Mouse (Mus musculus): Measurements from ENCODE around the gene Sptan1.
"Not testable (repeated sequence)": the region's sequence is repeated elsewhere in the genome, so short reads cannot be mapped to it uniquely, and the experiment has no call there.

Gene Sptan1

DNA sequence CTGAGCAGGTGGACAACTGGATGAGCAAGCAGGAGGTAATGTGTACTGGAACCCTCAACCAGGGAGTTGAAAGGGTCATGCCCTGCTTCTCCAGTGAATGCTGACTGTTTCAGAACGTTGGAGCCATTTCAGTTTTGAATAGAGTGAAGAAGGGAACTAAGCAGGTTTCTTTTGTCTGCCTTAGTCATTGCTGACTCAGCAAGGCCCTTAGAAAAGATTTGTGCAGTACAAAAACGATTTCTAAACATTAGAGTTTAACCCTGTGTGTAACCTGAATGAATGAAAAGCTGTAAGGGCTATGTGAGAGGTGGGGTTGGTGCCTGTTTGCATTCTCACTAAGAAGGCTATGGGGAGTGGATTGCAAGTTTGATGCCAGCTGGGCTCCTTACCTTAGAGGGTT is 26.6 kb downstream of the Sptan1 start:
- no peak for DNase-seq (ENCODE audit: inconsistent age in 2 of 2, low spot score in 1 of 2)

DNA sequence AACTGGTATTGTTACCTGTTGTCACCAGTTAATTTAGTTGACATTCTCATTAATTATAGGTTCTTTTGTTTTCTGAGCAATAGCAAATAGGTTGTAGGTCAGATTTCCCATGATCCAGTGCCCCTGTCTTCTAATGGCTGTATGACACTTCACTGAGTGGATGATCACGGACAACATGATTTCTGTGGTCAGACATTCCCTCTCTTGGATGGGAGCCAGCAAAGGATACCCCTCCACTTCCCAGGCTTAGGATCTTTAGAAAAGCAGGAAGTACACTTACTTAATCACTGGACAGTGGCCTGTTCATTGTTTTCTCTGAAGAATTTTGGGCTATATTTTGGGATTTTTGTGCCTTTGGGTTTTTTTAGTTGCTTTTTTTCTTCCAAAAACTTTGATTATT is 43.7 kb downstream of the Sptan1 start:
- no peak for DNase-seq (ENCODE audit: inconsistent age in 2 of 2, low spot score in 1 of 2)

DNA sequence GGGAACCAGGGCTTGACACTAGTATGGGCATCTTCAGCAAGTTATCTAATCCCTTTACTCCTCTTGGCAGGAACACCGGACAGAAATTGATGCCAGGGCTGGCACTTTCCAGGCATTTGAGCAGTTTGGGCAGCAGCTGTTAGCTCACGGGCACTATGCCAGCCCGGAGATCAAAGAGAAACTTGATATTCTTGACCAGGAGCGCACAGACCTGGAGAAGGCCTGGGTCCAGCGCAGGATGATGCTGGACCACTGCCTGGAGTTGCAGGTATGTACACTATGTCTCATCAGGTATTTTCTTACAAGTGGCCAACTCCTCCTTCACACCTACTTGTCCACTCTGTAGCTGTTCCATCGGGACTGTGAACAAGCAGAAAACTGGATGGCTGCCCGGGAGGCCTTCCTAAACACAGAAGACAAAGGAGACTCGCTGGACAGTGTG is 45.5 kb downstream of the Sptan1 start:
- peak; percentile 48 to 81 for DNase-seq (ENCODE audit: inconsistent age in 2 of 2, low spot score in 1 of 2)

DNA sequence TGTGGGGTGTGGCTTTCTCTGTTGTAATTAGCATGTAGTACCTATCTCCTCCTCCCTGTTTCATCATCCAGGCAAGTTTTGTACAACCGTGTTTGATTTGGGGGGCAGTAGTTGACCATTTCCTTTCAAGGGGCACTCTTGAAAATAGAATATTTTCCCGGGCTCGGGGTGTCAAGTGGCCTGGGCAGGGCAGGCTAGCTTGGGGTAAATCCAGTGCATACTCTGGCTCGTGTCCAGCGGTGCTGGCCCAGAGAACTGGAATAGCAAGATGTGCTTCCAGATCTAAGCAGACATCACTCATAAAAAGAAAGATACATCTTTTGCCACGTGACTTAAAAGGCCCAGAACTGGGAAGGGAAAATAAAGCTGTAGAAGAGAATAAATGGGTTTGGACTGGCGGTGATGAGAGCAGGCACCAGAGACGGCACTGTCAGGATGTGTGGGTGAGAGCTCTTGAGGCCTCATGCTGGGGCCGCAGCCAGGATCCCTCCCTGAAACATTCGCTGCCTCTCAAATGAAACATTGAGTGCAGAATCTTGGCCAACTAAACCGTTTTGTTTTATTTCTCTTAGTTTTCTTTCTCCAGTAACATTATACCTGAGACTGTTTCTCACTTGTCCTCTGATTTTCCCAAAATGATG is 49.1 kb downstream of the Sptan1 start:
- no peak for DNase-seq (ENCODE audit: inconsistent age in 2 of 2, low spot score in 1 of 2)

DNA sequence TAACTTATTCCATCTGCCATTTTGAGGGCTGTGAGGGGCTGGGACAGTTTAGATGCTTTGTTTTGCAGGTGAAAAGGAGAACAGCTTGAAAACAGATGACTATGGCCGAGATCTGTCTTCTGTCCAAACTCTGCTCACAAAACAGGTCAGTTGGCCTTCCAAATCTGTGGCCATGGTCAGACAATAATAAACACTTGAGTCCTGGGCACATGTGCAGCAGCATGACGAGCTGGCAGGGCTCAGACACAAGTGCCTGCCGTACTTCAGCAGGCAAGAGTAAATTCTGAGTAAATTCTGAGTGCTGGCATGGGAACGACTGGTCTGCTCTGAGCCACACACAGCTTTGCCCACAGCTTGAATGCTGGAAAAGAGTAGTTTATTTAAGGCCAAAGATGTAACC is 60.1 kb downstream of the Sptan1 start:
- DNase-seq (ENCODE audit: inconsistent age in 2 of 2, low spot score in 1 of 2): no peak

DNA sequence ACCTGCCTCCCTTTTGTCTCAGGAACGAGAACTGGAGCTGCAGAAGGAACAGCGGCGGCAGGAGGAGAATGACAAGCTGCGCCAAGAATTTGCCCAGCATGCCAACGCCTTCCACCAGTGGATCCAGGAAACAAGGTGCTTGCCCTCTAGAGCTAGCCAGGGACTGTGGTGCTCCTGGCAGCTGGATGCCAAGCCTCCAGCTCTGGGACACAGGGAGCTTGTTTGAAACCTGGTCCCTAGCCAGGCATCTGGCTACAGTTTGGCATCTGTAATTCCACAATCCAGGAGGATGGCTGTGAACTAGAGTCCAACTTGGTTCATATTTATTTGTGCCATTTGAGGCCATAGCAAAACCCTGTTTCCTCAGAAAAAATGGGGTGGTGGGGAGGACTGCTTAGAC is 61.6 kb downstream of the Sptan1 start:
- DNase-seq (ENCODE audit: inconsistent age in 2 of 2, low spot score in 1 of 2): no peak

DNA sequence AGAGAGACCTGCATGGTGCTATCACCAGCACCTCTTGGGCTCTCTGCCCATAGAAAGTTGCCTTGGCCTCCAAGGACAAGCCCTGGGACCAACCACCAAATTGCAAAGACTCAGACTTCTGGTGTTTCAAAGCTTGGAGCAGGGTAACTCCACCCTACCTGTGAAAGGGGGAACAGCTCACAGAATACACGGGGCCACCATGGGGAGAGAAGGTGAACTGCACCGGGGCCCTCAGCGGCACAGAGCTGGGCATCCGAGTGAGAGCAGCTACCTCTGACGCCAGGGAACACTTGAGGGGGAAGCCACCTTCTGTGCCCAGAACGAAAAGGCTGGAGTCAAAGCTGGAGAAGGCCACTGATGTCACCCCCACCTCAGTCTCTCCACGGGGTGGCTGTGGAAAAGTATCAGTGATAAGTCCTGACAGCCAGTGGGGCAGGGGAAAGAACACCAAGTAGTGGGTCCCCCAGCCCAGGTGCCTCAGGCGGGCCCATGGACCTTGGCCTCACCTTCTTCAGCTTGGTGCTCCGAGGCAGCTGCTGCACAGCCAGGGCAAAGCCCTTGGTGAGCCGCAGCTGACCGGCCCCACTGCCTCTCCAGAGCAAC is 67.0 kb downstream of the Sptan1 start:
- DNase-seq (ENCODE audit: inconsistent age in 2 of 2, low spot score in 1 of 2): no peak

DNA sequence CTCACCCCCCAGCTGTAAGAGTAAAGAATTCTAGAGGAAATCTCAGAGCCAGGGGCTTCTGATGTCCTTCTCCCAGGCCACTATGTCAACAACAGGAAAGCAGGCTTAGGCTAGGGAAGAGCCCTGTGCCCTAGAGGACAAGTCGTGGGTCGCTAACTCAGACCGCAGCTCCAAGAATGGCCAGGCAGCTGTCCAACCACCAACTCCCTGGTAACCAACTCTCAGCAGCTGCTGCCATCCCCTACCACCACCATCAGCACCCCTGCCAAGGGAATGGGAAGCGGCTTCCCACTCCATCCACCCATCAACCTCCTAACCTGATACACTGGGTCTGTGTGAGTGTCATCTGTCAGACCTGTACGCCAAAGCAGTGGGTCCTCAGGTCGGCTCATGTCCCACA is 67.6 kb downstream of the Sptan1 start:
- no peak for DNase-seq (ENCODE audit: inconsistent age in 2 of 2, low spot score in 1 of 2)

DNA sequence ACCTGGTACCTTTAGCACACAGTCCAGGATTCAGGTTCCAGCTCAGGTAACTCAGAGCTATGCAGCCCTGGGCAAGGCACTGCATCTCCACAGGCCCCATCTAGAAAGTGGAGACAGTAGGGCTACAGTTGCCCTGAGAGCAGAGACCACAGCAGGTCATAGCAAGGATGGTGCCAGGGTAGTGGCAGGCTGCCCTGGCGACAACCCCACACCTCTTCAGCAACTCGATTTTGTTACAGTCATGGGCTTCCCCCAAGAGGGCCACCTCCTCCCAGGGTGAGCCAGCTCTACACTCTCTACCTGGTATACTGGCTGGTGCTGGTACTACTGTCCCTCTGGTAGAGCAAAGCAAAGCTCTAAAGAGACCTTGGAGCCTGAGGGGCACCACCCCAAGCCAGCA is 72.4 kb downstream of the Sptan1 start:
- DNase-seq (ENCODE audit: inconsistent age in 2 of 2, low spot score in 1 of 2): no peak

DNA sequence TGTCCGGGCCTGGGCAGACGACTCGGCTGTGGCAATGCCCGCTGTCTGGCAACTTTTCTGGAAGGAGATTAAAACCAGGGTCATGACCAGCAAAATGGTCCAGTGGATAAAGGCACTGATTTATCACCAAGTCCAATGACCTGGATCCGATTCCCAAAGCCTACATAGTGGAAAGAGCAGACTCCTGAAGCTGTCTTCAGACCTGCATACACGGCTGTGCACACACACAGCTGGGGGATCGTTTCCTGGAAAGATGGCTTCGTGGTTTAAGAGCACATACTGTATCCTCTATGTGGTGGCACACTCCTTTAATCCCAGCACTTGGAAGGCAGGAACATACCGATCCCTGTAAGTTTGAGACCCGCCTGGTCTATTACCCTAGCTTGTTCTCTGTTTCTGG is 73.0 kb downstream of the Sptan1 start:
- no peak for DNase-seq (ENCODE audit: inconsistent age in 2 of 2, low spot score in 1 of 2)

DNA sequence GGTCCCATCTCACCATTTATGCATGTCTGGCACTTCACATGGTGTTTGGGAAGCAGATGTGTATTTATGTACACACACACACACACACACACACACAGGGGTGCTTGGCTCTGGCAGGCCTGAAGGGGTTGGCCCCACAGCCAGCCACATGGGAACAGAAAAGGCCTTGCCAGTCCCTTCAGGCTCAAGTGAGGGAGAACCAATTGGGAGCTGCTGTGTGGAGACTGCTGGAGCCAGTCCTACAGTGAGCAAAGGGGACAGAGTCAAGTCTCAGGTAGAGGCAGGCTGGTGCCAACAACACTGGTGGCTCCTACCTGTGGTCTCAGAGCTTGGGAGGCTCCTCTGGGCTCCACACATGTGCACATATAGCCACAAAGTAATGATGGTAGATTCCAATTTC is 74.3 kb downstream of the Sptan1 start:
- no peak for DNase-seq (ENCODE audit: inconsistent age in 2 of 2, low spot score in 1 of 2)

DNA sequence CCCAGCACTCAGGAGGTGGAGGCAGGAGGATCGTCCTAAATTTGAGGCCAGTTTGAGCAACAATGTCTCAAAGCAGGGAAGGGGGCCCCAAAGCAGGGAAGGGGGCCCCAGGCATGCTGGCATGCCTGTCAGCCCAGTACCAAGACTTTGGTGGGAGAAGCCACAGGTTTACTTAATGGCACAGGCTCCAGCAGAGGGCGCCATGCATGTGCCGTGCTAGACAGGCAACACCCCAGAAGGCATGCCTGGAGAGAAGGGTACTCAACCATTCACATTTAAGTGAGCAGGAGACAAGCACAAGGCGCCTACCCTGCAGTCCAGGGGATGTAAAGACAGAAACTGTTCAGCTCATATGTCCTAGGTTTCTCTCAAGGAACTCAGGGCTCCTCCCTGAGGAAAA is 77.1 kb downstream of the Sptan1 start:
- peak; percentile 79 to 92 for DNase-seq (ENCODE audit: inconsistent age in 2 of 2, low spot score in 1 of 2)

DNA sequence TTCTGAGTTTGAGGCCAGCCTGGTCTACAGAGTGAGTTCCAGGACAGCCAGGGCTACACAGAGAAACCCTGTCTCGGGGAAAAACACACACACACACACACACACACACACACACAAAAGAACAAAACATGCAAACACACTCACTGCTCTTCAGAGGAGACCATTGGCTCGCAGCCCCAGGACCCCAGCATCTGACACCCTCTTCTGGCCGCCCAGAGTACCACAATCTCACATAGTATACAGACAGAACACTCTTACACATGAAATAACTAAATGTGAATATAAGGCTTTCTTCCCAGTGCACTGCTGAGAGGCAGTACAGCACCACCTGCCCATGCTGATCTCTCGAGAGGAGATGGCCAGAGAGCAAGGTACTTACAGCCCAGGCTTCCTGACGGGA is 79.2 kb downstream of the Sptan1 start:
- DNase-seq (ENCODE audit: inconsistent age in 2 of 2, low spot score in 1 of 2): no peak

DNA sequence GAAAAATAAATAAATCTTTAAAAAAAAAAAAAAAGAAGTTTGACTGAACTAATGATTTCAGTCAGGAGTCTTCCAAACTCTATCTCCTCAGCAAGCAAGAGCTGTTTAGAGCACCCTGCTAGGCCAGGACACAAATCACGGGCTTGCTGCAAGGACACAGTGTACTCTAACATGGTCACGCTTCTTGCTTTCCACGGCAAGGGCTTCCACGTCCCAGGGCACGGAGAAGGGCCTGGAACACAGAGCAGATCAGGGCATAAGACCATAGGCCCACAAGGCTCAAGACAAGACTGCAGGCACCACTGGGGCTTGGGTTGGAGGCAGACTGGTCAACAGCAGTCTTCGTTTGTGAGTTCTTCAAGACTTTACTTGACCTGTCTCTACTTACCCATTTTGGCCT is 81.8 kb downstream of the Sptan1 start:
- no peak for DNase-seq (ENCODE audit: inconsistent age in 2 of 2, low spot score in 1 of 2)

DNA sequence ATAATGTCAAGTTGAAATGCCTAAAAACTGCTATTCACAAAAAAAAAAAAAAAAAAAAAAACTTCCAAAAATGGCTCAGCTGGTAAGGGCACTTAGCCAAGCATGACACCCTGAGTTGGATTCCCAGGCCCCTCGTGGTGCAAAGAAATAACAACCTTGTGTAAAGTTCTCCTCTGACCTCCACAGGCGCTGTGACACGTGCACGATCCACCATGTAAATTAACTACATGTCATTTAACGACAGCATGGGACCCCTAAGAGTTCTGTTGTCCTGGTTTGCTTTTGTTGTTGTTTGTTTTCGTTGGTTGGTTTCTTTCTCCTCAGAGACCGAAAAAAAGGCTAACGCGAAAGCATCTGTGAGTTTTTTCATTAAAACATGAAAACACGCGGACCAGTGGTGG is 82.7 kb downstream of the Sptan1 start:
- no peak for DNase-seq (ENCODE audit: inconsistent age in 2 of 2, low spot score in 1 of 2)

DNA sequence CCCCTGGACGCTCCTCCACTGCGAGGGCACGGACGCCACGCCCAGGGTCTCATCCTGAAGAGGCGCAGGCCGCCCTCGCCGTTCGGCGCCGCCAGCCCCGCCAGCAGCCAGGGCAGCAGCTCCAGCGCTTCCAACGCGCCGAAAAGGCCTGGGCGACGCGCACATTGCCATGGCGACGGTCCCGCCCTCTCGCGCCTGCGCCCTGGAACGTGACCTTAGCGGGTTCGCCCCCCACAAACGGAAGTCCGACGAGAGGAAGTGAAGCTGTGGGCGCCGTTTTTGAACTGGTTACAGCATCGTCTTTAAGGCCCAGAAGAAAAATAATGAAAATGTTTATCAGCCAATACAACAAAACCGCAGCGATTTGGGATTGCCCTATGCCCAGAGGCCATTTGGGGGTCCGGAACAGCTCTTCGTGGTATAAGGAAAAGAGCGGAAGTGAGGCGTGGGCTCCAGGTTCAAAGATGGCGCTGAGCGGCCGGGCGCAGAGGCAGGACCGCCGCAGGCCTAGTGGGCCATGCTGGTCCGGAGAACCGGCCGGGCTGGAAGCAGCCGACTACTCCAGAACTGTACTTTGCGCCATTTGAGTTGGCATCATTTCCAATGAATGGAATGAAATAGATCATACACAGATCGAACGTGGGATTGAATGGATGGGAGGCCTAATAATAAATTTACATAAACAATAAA is 83.5 kb downstream of the Sptan1 start, which contains the start of gene Wdr34:
Wdr34 (minus strand) TSS at position 183 of the 690 bp plus-strand sequence.
- peak; percentile 98 to 99 for DNase-seq (ENCODE audit: inconsistent age in 2 of 2, low spot score in 1 of 2)

DNA sequence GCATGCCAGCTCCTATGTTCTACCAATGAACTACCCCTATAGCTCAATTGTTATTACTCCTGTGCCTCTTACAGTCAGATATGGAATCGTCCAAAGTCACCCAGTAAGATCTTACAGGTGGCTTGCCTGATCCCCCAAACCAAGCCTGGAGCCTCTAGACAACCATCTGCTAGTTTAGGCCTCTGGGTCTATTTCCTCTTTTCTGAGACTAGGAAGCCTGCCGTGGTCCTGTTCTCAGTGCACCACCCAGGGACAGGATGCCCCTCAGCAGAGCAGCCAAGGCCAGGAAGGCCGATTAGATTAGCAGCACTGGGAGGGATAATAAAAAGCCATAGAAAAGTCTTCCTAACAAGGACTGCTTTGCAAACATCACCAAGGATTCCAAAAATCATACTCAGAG is 84.5 kb downstream of the Sptan1 start:
- no peak for DNase-seq (ENCODE audit: inconsistent age in 2 of 2, low spot score in 1 of 2)

DNA sequence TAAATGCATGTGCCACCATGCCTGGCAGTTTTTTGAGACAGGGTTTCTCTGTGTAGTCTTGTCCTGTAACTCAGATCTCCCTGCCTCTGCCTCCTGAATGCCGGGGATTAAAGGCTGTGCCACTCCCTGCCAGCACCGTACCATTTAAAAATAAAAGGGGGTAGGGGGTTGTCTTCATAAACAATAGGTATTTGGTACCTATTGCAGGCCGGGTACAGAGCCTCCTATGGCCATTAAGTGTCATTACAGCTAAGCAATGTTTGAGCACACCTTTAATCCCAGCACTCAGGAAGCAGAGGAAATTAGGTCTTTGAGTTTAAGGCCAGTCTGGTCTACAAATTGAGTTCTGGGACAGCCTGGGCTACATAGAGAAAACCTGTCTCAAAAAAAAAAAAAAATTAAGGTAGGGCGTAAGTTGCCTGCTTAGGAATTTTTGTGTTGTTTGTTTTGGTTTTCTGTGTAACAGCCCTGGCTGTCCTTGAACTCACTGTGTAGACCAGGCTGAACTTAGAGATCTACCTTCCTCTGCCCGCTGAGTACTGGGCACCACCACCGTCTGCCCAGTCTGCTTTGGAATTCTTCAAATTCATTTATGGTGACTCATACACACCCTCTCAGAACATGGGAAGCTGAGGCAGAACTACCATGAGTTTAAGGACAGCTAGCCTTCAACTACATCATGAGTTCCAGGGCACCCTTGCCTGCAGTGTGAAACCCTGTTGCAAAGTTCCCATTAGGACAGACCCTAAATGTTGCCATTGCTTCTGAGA is 86.8 kb downstream of the Sptan1 start:
- no peak for DNase-seq (ENCODE audit: inconsistent age in 2 of 2, low spot score in 1 of 2)

DNA sequence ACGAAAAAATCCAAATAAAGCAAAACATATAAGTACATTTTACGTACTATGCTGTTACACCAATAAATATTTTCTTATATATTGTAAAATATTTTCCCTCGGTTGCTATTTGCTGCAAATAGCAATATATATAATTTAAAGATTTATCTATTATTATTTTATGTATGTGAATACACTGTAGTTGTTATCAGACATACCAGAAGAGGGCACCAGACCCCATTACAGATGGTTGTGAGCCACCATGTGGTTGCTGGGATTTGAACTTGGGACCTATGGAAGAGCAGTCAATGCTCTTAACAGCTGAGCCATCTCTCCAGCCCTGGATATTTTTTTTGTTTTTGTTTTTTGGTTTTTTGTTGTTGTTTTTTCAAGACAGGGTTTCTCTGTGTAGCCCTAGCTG is 90.0 kb downstream of the Sptan1 start:
- not testable (repeated sequence) for DNase-seq (ENCODE audit: inconsistent age in 2 of 2, low spot score in 1 of 2)

DNA sequence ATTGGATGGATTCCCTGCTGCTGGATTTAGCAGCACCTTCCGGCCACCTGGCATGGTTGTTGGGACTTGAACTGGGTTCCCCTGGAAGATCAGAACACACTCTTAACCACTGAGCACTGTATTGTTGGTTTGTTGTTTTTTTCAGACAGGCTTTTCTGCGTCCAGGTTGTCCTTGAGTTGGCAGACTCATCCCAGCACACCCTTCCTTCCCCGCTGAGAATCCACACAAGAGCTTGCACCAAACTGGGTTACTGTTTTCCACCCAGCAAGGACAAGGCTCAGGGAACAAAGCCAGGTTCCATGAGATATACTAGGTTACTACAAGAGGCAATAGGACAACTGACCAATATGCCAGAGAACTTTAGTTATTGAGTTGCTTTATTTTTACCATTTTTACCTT is 91.4 kb downstream of the Sptan1 start:
- peak; percentile 55 to 83 for DNase-seq (ENCODE audit: inconsistent age in 2 of 2, low spot score in 1 of 2)

DNA sequence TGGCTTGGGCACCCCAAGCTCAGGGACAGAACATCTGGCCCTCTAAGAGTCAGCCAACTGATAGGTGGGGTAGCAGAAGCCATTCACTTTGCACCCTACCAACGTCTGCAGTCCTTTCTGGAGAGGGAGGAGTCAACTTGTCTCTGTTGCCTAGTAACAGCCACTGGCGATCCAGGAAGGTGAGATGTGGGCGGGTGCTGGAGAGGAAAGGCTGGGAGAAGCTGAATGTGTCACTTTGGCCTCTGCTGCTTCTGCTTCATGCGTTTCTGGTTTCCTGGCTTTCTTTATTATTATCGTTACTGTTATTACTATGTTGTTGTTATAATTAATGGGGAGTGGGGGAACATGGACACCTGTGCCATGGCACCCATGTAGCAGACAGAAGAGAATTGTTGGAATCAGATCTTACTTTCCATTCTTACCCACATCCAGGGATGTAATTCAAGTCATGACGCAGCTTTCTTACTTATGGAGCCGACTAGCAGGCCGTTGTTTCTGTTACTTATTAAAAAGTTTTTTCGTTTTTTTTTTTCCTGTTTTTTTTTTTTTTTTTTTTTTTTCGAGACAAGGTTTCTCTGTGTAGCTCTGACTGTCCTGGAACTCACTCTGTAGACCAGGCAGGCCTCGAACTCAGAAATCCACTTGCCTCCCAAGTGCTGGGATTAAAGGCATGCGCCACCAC is 92.0 kb downstream of the Sptan1 start, which contains the start of gene Set:
Set (plus strand) TSS at position 156 of the 682 bp plus-strand sequence.
- peak; percentile 74 to 82 for DNase-seq (ENCODE audit: inconsistent age in 2 of 2, low spot score in 1 of 2)

All from adrenal gland, adult (tissue).